Mouse (Mus musculus) spleen, postnatal 4 days (tissue): ENCODE data around the gene 6030408B16Rik.
"Not testable (repeated sequence)": the region's sequence is repeated elsewhere in the genome, so short reads cannot be mapped to it uniquely, and the experiment has no call there.

Experiments used
- DNase-seq, 2 experiments: peaks; one replicate each; pipeline ENCODE4 v3.0.0; 2022; ENCODE audit warnings: low spot score in 2 of 2

6030408B16Rik gene

GRCm38 (mm10) chr15:101321126-101321525 is 28.1 kb downstream of the 6030408B16Rik start:
- DNase-seq, result no peak

DNA sequence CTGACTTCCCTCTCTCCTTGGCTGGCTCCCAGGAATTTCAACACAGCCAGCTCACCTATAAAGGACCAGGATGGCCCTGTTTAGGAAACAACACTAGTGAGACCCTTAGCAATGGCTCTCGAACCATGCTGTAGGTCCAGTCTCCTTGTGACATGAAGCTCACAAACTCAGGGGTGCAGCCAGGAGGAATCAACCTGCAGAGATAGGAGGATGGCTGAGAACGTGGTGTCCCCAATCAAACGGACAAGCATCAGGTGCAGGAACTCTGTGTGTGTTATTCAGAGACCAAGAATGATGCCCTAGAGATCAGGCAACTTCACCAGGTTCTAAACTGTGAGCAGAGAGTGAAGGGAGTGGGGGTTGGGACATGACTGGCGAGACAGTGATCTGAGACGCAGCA is 29.1 kb downstream of the 6030408B16Rik start:
- DNase-seq, result no peak

- no peak for DNase-seq
Measured at GRCm38 (mm10) chr15:101322640-101323039, 29.6 kb downstream of the 6030408B16Rik start.

GRCm38 (mm10) chr15:101323511-101323910 is 30.5 kb downstream of the 6030408B16Rik start:
- no peak for DNase-seq

DNA sequence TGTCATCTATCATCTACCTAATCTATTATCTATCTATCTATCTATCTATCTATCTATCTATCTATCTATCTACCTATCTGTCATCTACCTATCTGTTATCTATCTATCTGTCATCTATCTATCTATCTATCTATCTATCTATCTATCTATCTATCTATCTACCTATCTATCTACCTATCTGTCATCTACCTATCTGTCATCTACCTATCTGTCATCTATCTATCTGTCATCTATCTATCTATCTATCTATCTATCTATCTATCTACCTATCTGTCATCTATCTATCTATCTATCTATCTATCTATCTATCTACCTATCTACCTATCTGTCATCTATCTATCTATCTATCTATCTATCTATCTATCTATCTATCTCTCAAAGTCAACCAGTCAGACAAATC is 31.4 kb downstream of the 6030408B16Rik start:
- DNase-seq, result not testable (repeated sequence)

GRCm38 (mm10) chr15:101325991-101326534 is 33.1 kb downstream of the 6030408B16Rik start:
- DNase-seq, result no peak

GRCm38 (mm10) chr15:101327282-101327681 is 34.3 kb downstream of the 6030408B16Rik start:
- DNase-seq, result peak; percentile 74 to 90

GRCm38 (mm10) chr15:101328876-101329563 is 36.0 kb downstream of the 6030408B16Rik start:
- DNase-seq, result no peak

DNA sequence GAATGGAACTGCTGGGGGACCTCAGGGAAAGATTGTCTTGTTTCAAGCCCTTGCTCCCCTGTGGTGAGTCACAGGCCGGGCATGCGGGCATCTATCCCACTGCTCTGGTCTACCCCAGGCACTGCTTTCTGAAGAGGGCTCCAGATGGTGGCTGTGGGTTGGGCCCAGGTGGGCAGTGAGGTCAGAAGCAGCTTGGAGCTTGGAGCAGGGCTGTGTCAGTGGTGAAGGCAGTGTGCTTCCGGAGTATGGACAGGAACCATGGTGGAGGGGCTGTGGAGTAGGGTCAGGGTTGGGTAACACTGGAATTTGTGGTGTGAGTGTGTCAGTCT is 36.5 kb downstream of the 6030408B16Rik start:
- DNase-seq, result no peak

GRCm38 (mm10) chr15:101331090-101331489 is 38.1 kb downstream of the 6030408B16Rik start:
- no peak for DNase-seq

DNA sequence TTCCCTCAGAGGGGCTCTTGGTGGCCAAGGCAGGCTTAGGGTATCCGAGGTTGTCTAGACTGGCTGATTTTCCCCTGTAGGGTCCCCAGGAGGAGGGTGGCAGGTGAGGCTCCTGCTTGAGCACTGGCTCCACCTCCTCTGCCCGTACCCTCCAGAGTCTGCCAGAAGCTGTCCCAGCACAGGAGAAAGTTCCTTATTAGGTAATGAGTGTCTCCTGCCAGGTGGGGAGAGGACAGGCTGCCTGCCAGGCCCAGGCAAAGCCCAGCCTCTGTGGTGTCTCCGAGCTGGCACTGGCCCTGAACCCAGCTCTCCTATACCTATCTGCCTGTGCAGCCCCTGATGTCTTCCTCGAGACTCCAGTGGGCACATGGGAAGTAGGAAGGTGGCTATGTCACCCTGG is 39.4 kb downstream of the 6030408B16Rik start:
- no peak for DNase-seq

GRCm38 (mm10) chr15:101333165-101333564 is 40.2 kb downstream of the 6030408B16Rik start:
- DNase-seq, result no peak

GRCm38 (mm10) chr15:101333648-101334047 is 40.6 kb downstream of the 6030408B16Rik start:
- no peak for DNase-seq

GRCm38 (mm10) chr15:101336474-101337174 is 43.6 kb downstream of the 6030408B16Rik start:
- DNase-seq, result no peak

- DNase-seq, result no peak
Measured at GRCm38 (mm10) chr15:101338359-101338758, 45.3 kb downstream of the 6030408B16Rik start.

GRCm38 (mm10) chr15:101339537-101339936 is 46.5 kb downstream of the 6030408B16Rik start:
- peak; percentile 74 to 91 for DNase-seq

- peak in 1 of 2 experiments; percentile 39 for DNase-seq
Measured at GRCm38 (mm10) chr15:101341797-101342515, 48.9 kb downstream of the 6030408B16Rik start.
